Comparison of ENCODE assay signal across 12 mouse cellular contexts in genomic region chr10:59510713-59511426, GRCm38 (mm10).
DNase-seq lines count a peak whose midpoint lies in the region; ATAC-seq lines count a peak whose summit lies in the region.
"Had no signal": no experiment of that assay in that cellular context is flagged by ENCODE, and none has a peak within 500 bp of the region (broad histone marks: within the 10 kb centered on the region; RNA-seq: fewer than 3 reads in every experiment).

No protein-coding gene starts in this region.

- H3K9me3 ChIP-seq in kidney, embryonic 14.5 days (ENCODE audit: control insufficient read depth, low read length): no peaks in the 10 kb centered on the region
- H3K9me3 ChIP-seq in neural tube, embryonic 11.5 days (ENCODE audit: control insufficient read depth, low read length): no peaks in the 10 kb centered on the region
- no peaks in the 10 kb centered on the region for H3K9me3 ChIP-seq in limb, embryonic 10.5 days (replicated peaks)
- no peaks in the 10 kb centered on the region for H3K9me3 ChIP-seq in neural tube, embryonic 15.5 days (replicated peaks)
- H3K9me3 ChIP-seq: hindbrain, embryonic 10.5 days had no signal

- no peak overlapping the region; the same call in 1 of the 2 replicates for H3K27ac ChIP-seq in kidney, embryonic 14.5 days (ENCODE audit: low read depth, low read length)
- H3K27ac ChIP-seq in neural tube, embryonic 11.5 days (ENCODE audit: low read depth, low read length): 0 out of 2 replicates have a peak overlapping the region, but pooled peaks have one; percentile 9
- peak overlapping the region; percentile 70 for H3K27ac ChIP-seq in limb, embryonic 10.5 days
- no peak overlapping the region; the same call in 1 of the 2 replicates for H3K27ac ChIP-seq in neural tube, embryonic 15.5 days (replicated peaks)
- H3K27ac ChIP-seq: hindbrain, embryonic 10.5 days had no signal

- 46% methylated on average over 14 of the region's 14 CpGs for WGBS in kidney, embryonic 14.5 days
- 56% methylated on average over 14 of the region's 14 CpGs for WGBS in neural tube, embryonic 11.5 days
- WGBS in limb, embryonic 10.5 days: 54% methylated on average over 14 of the region's 14 CpGs
- 58% methylated on average over 14 of the region's 14 CpGs for WGBS in neural tube, embryonic 15.5 days

- no peak for DNase-seq in kidney, postnatal 36 days
- peak; percentile 23 for DNase-seq in neural tube, embryonic 11.5 days (ENCODE audit: low spot score)
- no peak for DNase-seq in neural tube, embryonic 10.5 days (ENCODE audit: extremely low spot score, low spot score)
- DNase-seq in limb, embryonic 10.5 days (ENCODE audit: low spot score): peak; percentile 48
- DNase-seq in liver: no peak
- no peak for DNase-seq in left cerebral cortex, adult 9 months (ENCODE audit: low spot score in 2 of 2)
- DNase-seq: left cerebral cortex, postnatal 4 days; thymus, postnatal 4 days had no signal

- H3K36me3 ChIP-seq in kidney, embryonic 14.5 days (ENCODE audit: control insufficient read depth, insufficient read depth, low read length): no peaks in the 10 kb centered on the region
- no peaks in the 10 kb centered on the region for H3K36me3 ChIP-seq in neural tube, embryonic 11.5 days (ENCODE audit: control insufficient read depth, insufficient read depth, low read length)
- H3K36me3 ChIP-seq in limb, embryonic 10.5 days: no peaks in the 10 kb centered on the region
- no peaks in the 10 kb centered on the region for H3K36me3 ChIP-seq in neural tube, embryonic 15.5 days
- H3K36me3 ChIP-seq: hindbrain, embryonic 10.5 days had no signal

- no peak overlapping the region for H3K4me3 ChIP-seq in kidney, embryonic 14.5 days (ENCODE audit: low read length)
- no peak overlapping the region for H3K4me3 ChIP-seq in neural tube, embryonic 11.5 days (ENCODE audit: low read depth, low read length)
- H3K4me3 ChIP-seq in limb, embryonic 10.5 days: 0 out of 2 replicates have a peak overlapping the region, but pooled peaks have one; percentile 11
- no peak overlapping the region for H3K4me3 ChIP-seq in neural tube, embryonic 15.5 days (replicated peaks)
- H3K4me3 ChIP-seq: hindbrain, embryonic 10.5 days had no signal

- peaks cover 25% of the 10 kb centered on the region for H3K4me1 ChIP-seq in kidney, embryonic 14.5 days (ENCODE audit: control insufficient read depth, insufficient read depth, low read length)
- H3K4me1 ChIP-seq in neural tube, embryonic 11.5 days (ENCODE audit: control insufficient read depth, insufficient read depth, low read length): peaks cover 7% of the 10 kb centered on the region; the same call in 1 of the 2 replicates
- H3K4me1 ChIP-seq in limb, embryonic 10.5 days: peaks cover 34% of the 10 kb centered on the region
- H3K4me1 ChIP-seq in neural tube, embryonic 15.5 days: peaks cover 23% of the 10 kb centered on the region

- H3K9ac ChIP-seq in kidney, embryonic 14.5 days (ENCODE audit: low read depth, low read length): no peak overlapping the region
- no peak overlapping the region for H3K9ac ChIP-seq in neural tube, embryonic 11.5 days (ENCODE audit: low read length)
- H3K9ac ChIP-seq in neural tube, embryonic 15.5 days (replicated peaks): no peak overlapping the region

- no peak overlapping the region for H3K4me2 ChIP-seq in kidney, embryonic 14.5 days (replicated peaks; ENCODE audit: low read depth, low read length)
- no peak overlapping the region for H3K4me2 ChIP-seq in neural tube, embryonic 11.5 days (ENCODE audit: low read depth)
- H3K4me2 ChIP-seq in neural tube, embryonic 15.5 days: peak overlapping the region; percentile 36; the same call in 1 of the 2 replicates

- peak; percentile 30; the same call in 1 of the 2 replicates for ATAC-seq in kidney, embryonic 14.5 days (ENCODE audit: low FRiP score, low TSS enrichment)
- no peak for ATAC-seq in neural tube, embryonic 11.5 days (ENCODE audit: insufficient read depth, low FRiP score, low TSS enrichment)
- no peak for ATAC-seq in neural tube, embryonic 15.5 days (ENCODE audit: low FRiP score)
- ATAC-seq: forebrain, embryonic 14.5 days had no signal

- H3K27me3 ChIP-seq in kidney, embryonic 14.5 days (ENCODE audit: control insufficient read depth, insufficient read depth, low read length): no peaks in the 10 kb centered on the region
- H3K27me3 ChIP-seq in neural tube, embryonic 11.5 days (ENCODE audit: control insufficient read depth, insufficient read depth, low read length): no peaks in the 10 kb centered on the region
- no peaks in the 10 kb centered on the region for H3K27me3 ChIP-seq in limb, embryonic 10.5 days (ENCODE audit: low read depth, poor library complexity, severe bottlenecking)
- no peaks in the 10 kb centered on the region for H3K27me3 ChIP-seq in neural tube, embryonic 15.5 days (replicated peaks)

Comparison
In these comparisons a context has a peak if more than half of its experiments do, and no peak if none do; other contexts are left out.
1. H3K27ac ChIP-seq: peak in neural tube, embryonic 11.5 days (single experiment) and limb, embryonic 10.5 days (single experiment); none in kidney, embryonic 14.5 days (single experiment) and neural tube, embryonic 15.5 days (single experiment).
2. DNase-seq: peak in neural tube, embryonic 11.5 days (single experiment) and limb, embryonic 10.5 days (single experiment); none in kidney, postnatal 36 days (0 of 2), neural tube, embryonic 10.5 days (single experiment), liver (single experiment) and left cerebral cortex, adult 9 months (0 of 2).